Mouse (Mus musculus): Measurements from ENCODE around the gene Ccdc160. TPM values are rescaled to one million over a fixed set of nuclear protein-coding genes. Genes with fewer than 3 reads are reported as not detected.

Ccdc160 gene
- polyA plus RNA-seq (2015; fragmentation: Nextera tagmentation; extraction: Ambion mirVana) = 2.8 and 3.6 TPM in 2 replicates

GRCm38 (mm10) chrX:52790980-52791593, at the start of gene Ccdc160:
Gene Ccdc160 (plus strand): TSS chrX:52791200.
- Histone ChIP-seq H3K4me3 (peak within 1 kb of the TSS; percentile 46), H3K9ac (peak within 1 kb of the TSS; percentile 24; the same call in 1 of the 2 replicates), H3K27ac (peak within 1 kb of the TSS; percentile 19; the same call in 1 of the 2 replicates), H3K4me2 (peak within 1 kb of the TSS; percentile 58), H3K4me1 (no peaks in the 10 kb centered on the region), H3K9me3 (no peaks in the 10 kb centered on the region), H3K27me3 (no peaks in the 10 kb centered on the region), H3K36me3 (no peaks in the 10 kb centered on the region)
- 14% methylated on average over 26 of the region's 26 CpGs for WGBS
- peak; percentile 89 for ATAC-seq (ENCODE audit: borderline replicate concordance, extremely low read depth, low FRiP score, low TSS enrichment)

GRCm38 (mm10) chrX:52743781-52744180, 47.2 kb upstream of the Ccdc160 start:
- H3K4me1 ChIP-seq = no peaks in the 10 kb centered on the region
- peak overlapping the region; percentile 84 for H3K4me2 ChIP-seq
- H3K36me3 ChIP-seq = no peaks in the 10 kb centered on the region
- peaks cover 24% of the 10 kb centered on the region for H3K27me3 ChIP-seq
- peak overlapping the region; percentile 36; the same call in 1 of the 2 replicates for H3K9ac ChIP-seq
- no peak overlapping the region for H3K27ac ChIP-seq
- WGBS = 14% methylated on average over 15 of the region's 15 CpGs
- no peaks in the 10 kb centered on the region for H3K9me3 ChIP-seq
- H3K4me3 ChIP-seq = peak overlapping the region; percentile 46
- ATAC-seq (ENCODE audit: borderline replicate concordance, extremely low read depth, low FRiP score, low TSS enrichment) = no peak

- H3K4me2 ChIP-seq = peak overlapping the region; percentile 84
- ATAC-seq (ENCODE audit: borderline replicate concordance, extremely low read depth, low FRiP score, low TSS enrichment) = no peak
These were observed 46.6 kb upstream of the Ccdc160 start for GRCm38 (mm10) chrX:52744201-52745051.

GRCm38 (mm10) chrX:52745462-52745861, 45.5 kb upstream of the Ccdc160 start:
- no peak for ATAC-seq (ENCODE audit: borderline replicate concordance, extremely low read depth, low FRiP score, low TSS enrichment)
- H3K36me3 ChIP-seq = no peaks in the 10 kb centered on the region
- whole genome bisulfite sequencing = 18% methylated on average over 8 of the region's 8 CpGs
- peaks cover 24% of the 10 kb centered on the region for H3K27me3 ChIP-seq
- H3K9ac ChIP-seq = no peak overlapping the region
- H3K4me2 ChIP-seq = no peak overlapping the region
- H3K4me1 ChIP-seq = no peaks in the 10 kb centered on the region
- no peaks in the 10 kb centered on the region for H3K9me3 ChIP-seq
- no peak overlapping the region for H3K4me3 ChIP-seq
- H3K27ac ChIP-seq = no peak overlapping the region

More at GRCm38 (mm10) chrX:52744201-52745051, 46.6 kb upstream of the Ccdc160 start:
- Histone ChIP-seq H3K27me3 (peaks cover 24% of the 10 kb centered on the region), H3K9ac (peak overlapping the region; percentile 36; the same call in 1 of the 2 replicates), H3K9me3 (no peaks in the 10 kb centered on the region), H3K36me3 (no peaks in the 10 kb centered on the region), H3K27ac (no peak overlapping the region), H3K4me3 (peak overlapping the region; percentile 46), H3K4me1 (no peaks in the 10 kb centered on the region)
- WGBS = 19% methylated on average over 49 of the region's 50 CpGs

DNA sequence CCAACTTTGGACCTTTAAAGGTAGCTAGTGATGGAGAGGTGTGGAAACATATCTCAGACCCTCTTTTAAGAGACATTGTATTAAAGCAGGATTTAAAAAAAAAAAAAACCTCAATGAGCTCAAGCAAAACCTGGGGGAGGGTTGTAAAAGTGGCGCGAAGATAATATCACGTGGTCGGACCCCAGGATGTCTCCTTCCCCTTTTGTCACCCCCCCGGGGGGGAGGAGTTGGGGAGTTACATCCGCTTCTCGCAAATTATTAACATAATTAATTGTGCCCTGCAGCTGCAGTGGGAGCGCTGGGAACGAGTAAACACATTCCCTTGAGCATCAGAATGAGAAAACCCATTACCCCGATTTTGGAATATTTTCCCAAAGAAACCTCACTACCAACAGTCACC, 45.1 kb upstream of the Ccdc160 start:
- H3K9me3 ChIP-seq = no peaks in the 10 kb centered on the region
- H3K27me3 ChIP-seq = peaks cover 24% of the 10 kb centered on the region
- WGBS = 16% methylated on average over 10 of the region's 10 CpGs
- no peak overlapping the region; the same call in 1 of the 2 replicates for H3K4me2 ChIP-seq
- no peak overlapping the region for H3K4me3 ChIP-seq
- no peaks in the 10 kb centered on the region for H3K4me1 ChIP-seq
- H3K27ac ChIP-seq = no peak overlapping the region
- H3K36me3 ChIP-seq = no peaks in the 10 kb centered on the region
- no peak overlapping the region for H3K9ac ChIP-seq
- ATAC-seq (ENCODE audit: borderline replicate concordance, extremely low read depth, low FRiP score, low TSS enrichment) = no peak

GRCm38 (mm10) chrX:52746849-52747248, 44.2 kb upstream of the Ccdc160 start:
- H3K4me1 ChIP-seq = no peaks in the 10 kb centered on the region
- no peak overlapping the region for H3K27ac ChIP-seq
- peaks cover 24% of the 10 kb centered on the region for H3K27me3 ChIP-seq
- no peak overlapping the region for H3K9ac ChIP-seq
- no peaks in the 10 kb centered on the region for H3K9me3 ChIP-seq
- WGBS = 32% methylated on average over 1 of the region's 1 CpGs
- ATAC-seq (ENCODE audit: borderline replicate concordance, extremely low read depth, low FRiP score, low TSS enrichment) = no peak
- no peak overlapping the region for H3K4me3 ChIP-seq
- no peaks in the 10 kb centered on the region for H3K36me3 ChIP-seq
- H3K4me2 ChIP-seq = no peak overlapping the region

GRCm38 (mm10) chrX:52753491-52754085, 37.4 kb upstream of the Ccdc160 start:
- 21% methylated on average over 6 of the region's 6 CpGs for whole genome bisulfite sequencing
- Histone ChIP-seq H3K4me2 (no peak overlapping the region), H3K4me1 (no peaks in the 10 kb centered on the region), H3K36me3 (no peaks in the 10 kb centered on the region), H3K9ac (no peak overlapping the region), H3K9me3 (no peaks in the 10 kb centered on the region), H3K27ac (no peak overlapping the region), H3K27me3 (no peaks in the 10 kb centered on the region), H3K4me3 (no peak overlapping the region)
- no peak for ATAC-seq (ENCODE audit: borderline replicate concordance, extremely low read depth, low FRiP score, low TSS enrichment)

DNA sequence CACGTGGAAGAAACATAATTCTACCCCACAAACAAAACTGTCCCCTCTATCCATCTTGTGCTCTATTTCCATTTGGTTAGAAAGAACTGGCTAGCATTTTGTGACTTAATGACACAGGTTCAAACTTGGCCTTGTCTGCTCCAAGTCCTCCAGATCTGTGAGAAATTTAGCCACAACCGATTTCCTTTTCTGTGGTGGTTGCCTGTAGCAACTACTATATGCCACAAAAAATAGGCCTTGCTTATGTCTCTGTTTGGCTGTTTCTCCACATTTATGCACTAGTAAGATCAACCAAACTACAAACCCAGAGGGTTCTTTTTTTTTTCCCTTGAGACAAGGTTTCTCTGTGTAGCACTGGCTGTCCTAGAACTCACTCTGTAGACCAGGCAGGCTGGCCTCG, 33.8 kb upstream of the Ccdc160 start:
- no peak overlapping the region for H3K27ac ChIP-seq
- no peaks in the 10 kb centered on the region for H3K4me1 ChIP-seq
- H3K27me3 ChIP-seq = no peaks in the 10 kb centered on the region
- no peaks in the 10 kb centered on the region for H3K9me3 ChIP-seq
- WGBS = 89% methylated on average over 3 of the region's 3 CpGs
- no peaks in the 10 kb centered on the region for H3K36me3 ChIP-seq
- H3K4me3 ChIP-seq = no peak overlapping the region
- no peak for ATAC-seq (ENCODE audit: borderline replicate concordance, extremely low read depth, low FRiP score, low TSS enrichment)
- no peak overlapping the region for H3K4me2 ChIP-seq
- no peak overlapping the region for H3K9ac ChIP-seq

GRCm38 (mm10) chrX:52759232-52759631, 31.8 kb upstream of the Ccdc160 start:
- H3K4me3 ChIP-seq = no peak overlapping the region
- no peak overlapping the region for H3K9ac ChIP-seq
- 63% methylated on average over 2 of the region's 2 CpGs for WGBS
- no peaks in the 10 kb centered on the region for H3K36me3 ChIP-seq
- H3K27ac ChIP-seq = no peak overlapping the region
- H3K9me3 ChIP-seq = no peaks in the 10 kb centered on the region
- H3K4me2 ChIP-seq = no peak overlapping the region
- H3K27me3 ChIP-seq = no peaks in the 10 kb centered on the region
- no peak for ATAC-seq (ENCODE audit: borderline replicate concordance, extremely low read depth, low FRiP score, low TSS enrichment)
- H3K4me1 ChIP-seq = no peaks in the 10 kb centered on the region

- Histone ChIP-seq H3K4me3 (no peak overlapping the region), H3K4me2 (no peak overlapping the region), H3K9me3 (no peaks in the 10 kb centered on the region), H3K4me1 (no peaks in the 10 kb centered on the region), H3K36me3 (no peaks in the 10 kb centered on the region), H3K27ac (no peak overlapping the region), H3K9ac (no peak overlapping the region), H3K27me3 (no peaks in the 10 kb centered on the region)
- WGBS = 35% methylated on average over 4 of the region's 4 CpGs
- no peak for ATAC-seq (ENCODE audit: borderline replicate concordance, extremely low read depth, low FRiP score, low TSS enrichment)
These were observed 30.6 kb upstream of the Ccdc160 start for GRCm38 (mm10) chrX:52760191-52760945.

DNA sequence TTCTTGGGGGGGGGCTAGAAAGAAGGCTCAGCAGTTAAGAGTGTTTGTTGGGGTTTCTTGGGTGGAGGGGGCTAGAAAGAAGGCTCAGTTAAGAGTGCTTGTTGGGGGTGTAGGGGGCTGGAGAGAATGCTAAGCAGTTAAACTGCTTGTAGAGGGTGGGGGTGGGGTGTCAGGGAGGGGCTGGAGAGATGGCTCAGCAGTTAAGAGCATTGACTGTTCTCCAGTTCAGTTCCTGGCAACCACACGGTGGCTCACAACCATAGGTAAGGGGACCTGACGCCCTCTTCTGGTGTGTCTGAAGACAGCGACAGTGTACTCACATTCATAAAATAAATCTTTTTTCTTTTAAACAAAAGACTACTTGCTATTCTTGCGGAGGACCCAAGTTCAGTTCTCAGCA, 28.8 kb upstream of the Ccdc160 start:
- WGBS = 67% methylated on average over 4 of the region's 4 CpGs
- Histone ChIP-seq H3K4me1 (no peaks in the 10 kb centered on the region), H3K4me3 (no peak overlapping the region), H3K27ac (no peak overlapping the region), H3K36me3 (no peaks in the 10 kb centered on the region), H3K9me3 (no peaks in the 10 kb centered on the region), H3K9ac (no peak overlapping the region), H3K4me2 (no peak overlapping the region), H3K27me3 (no peaks in the 10 kb centered on the region)
- ATAC-seq (ENCODE audit: borderline replicate concordance, extremely low read depth, low FRiP score, low TSS enrichment) = no peak

Data from lung, embryonic 15.5 days (tissue).